Mouse (Mus musculus) intestine, embryonic 14.5 days (tissue): ENCODE data around the gene Relb. TPM values are rescaled to one million over a fixed set of nuclear protein-coding genes. Genes with fewer than 3 reads are reported as not detected.

Experiments
- ATAC-seq: fragments of 200-750 bp; cut with Nextera tagmentation; replicated peaks from 2 replicates; pipeline ENCODE4 v1.8.0; 2017; ENCODE audit warnings: low read depth, moderate number of reproducible peaks, moderate TSS enrichment, moderate library complexity; ENCODE audit not compliant: low FRiP score, low TSS enrichment
- DNase-seq: peaks from one replicate; pipeline ENCODE4 v3.0.0-alpha.2; 2018; ENCODE audit warnings: low spot score
- H3K27ac ChIP-seq: fragments of 300-500 bp; sonication (generic); 2 replicates; pipeline ENCODE4 v1.5.1; 2014; ENCODE audit warnings: low read depth, mild to moderate bottlenecking, control low read depth
- H3K27me3 ChIP-seq: fragments of 300-500 bp; sonication (generic); replicated peaks from 2 replicates; pipeline ENCODE4 v1.6.1; 2014; ENCODE audit warnings: low read length, control low read depth; ENCODE audit not compliant: control insufficient read depth, insufficient read depth
- H3K36me3 ChIP-seq: fragments of 300-500 bp; sonication (generic); 2 replicates; pipeline ENCODE4 v1.6.1; 2014; ENCODE audit warnings: low read length, control low read depth; ENCODE audit not compliant: control insufficient read depth, insufficient read depth
- H3K4me1 ChIP-seq: fragments of 300-500 bp; sonication (generic); replicated peaks from 2 replicates; pipeline ENCODE4 v1.6.1; 2014; ENCODE audit warnings: low read length, control low read depth, mixed read lengths; ENCODE audit not compliant: control insufficient read depth, insufficient read depth
- H3K4me2 ChIP-seq: fragments of 300-500 bp; sonication (generic); 2 replicates; pipeline ENCODE4 v1.6.1; 2014; ENCODE audit warnings: low read length
- H3K4me3 ChIP-seq: fragments of 300-500 bp; sonication (generic); 2 replicates; pipeline ENCODE4 v1.5.1; 2014; ENCODE audit warnings: low read depth, low read length, control low read depth, mixed read lengths
- H3K9ac ChIP-seq: fragments of 300-500 bp; sonication (generic); 2 replicates; pipeline ENCODE4 v1.6.1; 2014; ENCODE audit warnings: mild to moderate bottlenecking, low read length
- H3K9me3 ChIP-seq: fragments of 300-500 bp; sonication (generic); 2 replicates; pipeline ENCODE4 v1.6.1; 2016; ENCODE audit warnings: low read length, control low read depth; ENCODE audit not compliant: control insufficient read depth
- WGBS: fragments of 180-500 bp; shearing (Covaris S2); extraction: QIAGEN DNeasy Blood & Tissue Kit; methylation state at CpG from one replicate; pipeline ENCODE4 v1.1.7; 2014; 5-methylcytosine and 5-hydroxymethylcytosine counted together
- polyA plus RNA-seq: library from polyadenylated mRNA; unstranded; fragments of >200 nt; fragmentation: Nextera tagmentation; extraction: Ambion mirVana; gene quantifications from 2 replicates; pipeline ENCODE4 v1.2.1, GENCODE M21; 2014

The Relb gene
- polyA plus RNA-seq, 1 experiment from 2014 or later = 9.5 TPM

GRCm38 (mm10) chr7:19627721-19628120 is 1.5 kb downstream of the Relb start:
- 56% methylated on average over 3 of the region's 3 CpGs for WGBS
- Histone ChIP-seq H3K9ac (no peak overlapping the region), H3K9me3 (no peaks in the 10 kb centered on the region)

DNA sequence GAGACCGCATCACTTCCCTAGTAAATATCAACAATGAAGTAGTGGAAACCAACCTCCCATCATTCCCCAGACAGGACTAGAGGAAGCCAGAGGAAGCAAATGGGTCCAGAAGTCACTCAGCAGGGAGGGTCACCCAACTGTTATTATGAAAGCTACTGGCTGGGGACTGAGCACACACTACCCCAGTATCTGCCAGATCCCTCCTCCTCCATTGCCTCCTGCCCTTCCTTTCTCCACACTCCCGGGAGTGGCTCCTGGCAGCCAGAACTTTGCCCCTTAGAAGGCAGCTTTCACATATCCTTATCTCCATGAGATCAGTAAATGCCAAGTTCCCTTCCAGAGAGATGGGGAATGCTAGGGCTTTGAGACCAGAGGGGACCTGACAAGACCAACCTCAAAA is 5.8 kb downstream of the Relb start:
- Histone ChIP-seq H3K27me3 (0 out of 2 replicates have a peak, but pooled peaks cover 6% of the 10 kb centered on the region), H3K27ac (no peak overlapping the region), H3K4me2 (no peak overlapping the region), H3K4me3 (no peak overlapping the region), H3K4me1 (no peaks in the 10 kb centered on the region; the same call in 1 of the 2 replicates), H3K9ac (no peak overlapping the region), H3K9me3 (no peaks in the 10 kb centered on the region), H3K36me3 (no peaks in the 10 kb centered on the region)
- DNase-seq (no peak), ATAC-seq (no peak)
- 67% methylated on average over 2 of the region's 2 CpGs for WGBS

More at GRCm38 (mm10) chr7:19627721-19628120, 1.5 kb downstream of the Relb start:
- Histone ChIP-seq H3K4me3 (peak overlapping the region; percentile 65), H3K27ac (peak overlapping the region; percentile 54; the same call in 1 of the 2 replicates), H3K4me2 (peak overlapping the region; percentile 91), H3K36me3 (peaks cover 9% of the 10 kb centered on the region), H3K4me1 (no peaks in the 10 kb centered on the region), H3K27me3 (no peaks in the 10 kb centered on the region)
- DNase-seq (no peak), ATAC-seq (no peak)

DNA sequence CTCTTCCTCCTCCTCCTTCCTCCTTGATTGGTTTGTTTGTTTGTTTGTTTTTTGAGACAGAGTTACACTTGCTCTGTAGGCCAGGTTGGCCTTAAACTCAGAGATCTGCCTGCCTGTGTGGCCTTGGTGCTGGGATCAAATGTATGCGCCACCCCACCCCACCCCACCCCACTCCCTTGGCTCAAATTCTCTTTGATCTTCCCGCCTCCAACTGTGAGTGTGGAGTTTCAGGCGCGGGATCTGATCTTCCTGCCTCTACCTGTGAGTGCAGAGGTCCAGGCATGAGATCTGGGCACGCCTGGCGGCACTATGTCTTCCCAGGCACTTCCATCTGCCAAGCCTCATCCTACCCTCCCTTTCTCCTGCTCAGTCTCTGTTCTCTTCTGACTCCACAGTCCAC is 7.0 kb downstream of the Relb start:
- 0 out of 2 replicates have a peak, but pooled peaks cover 6% of the 10 kb centered on the region for H3K27me3 ChIP-seq
- no peaks in the 10 kb centered on the region for H3K9me3 ChIP-seq
- H3K36me3 ChIP-seq = no peaks in the 10 kb centered on the region
- no peaks in the 10 kb centered on the region; the same call in 1 of the 2 replicates for H3K4me1 ChIP-seq
- no peak for ATAC-seq
- H3K27ac ChIP-seq = no peak overlapping the region
- 29% methylated on average over 6 of the region's 6 CpGs for WGBS
- no peak for DNase-seq
- H3K4me2 ChIP-seq = no peak overlapping the region
- H3K4me3 ChIP-seq = no peak overlapping the region
- H3K9ac ChIP-seq = no peak overlapping the region

- H3K4me1 ChIP-seq = no peaks in the 10 kb centered on the region; the same call in 1 of the 2 replicates
- no peaks in the 10 kb centered on the region for H3K9me3 ChIP-seq
- H3K4me2 ChIP-seq = no peak overlapping the region
- H3K27ac ChIP-seq = no peak overlapping the region
- WGBS = 88% methylated on average over 7 of the region's 7 CpGs
- H3K36me3 ChIP-seq = no peaks in the 10 kb centered on the region
- no peak for ATAC-seq
- no peak for DNase-seq
- no peak overlapping the region for H3K9ac ChIP-seq
- no peak overlapping the region for H3K4me3 ChIP-seq
- H3K27me3 ChIP-seq = 0 out of 2 replicates have a peak, but pooled peaks cover 6% of the 10 kb centered on the region
Measured at GRCm38 (mm10) chr7:19620811-19621210, 8.4 kb downstream of the Relb start.

DNA sequence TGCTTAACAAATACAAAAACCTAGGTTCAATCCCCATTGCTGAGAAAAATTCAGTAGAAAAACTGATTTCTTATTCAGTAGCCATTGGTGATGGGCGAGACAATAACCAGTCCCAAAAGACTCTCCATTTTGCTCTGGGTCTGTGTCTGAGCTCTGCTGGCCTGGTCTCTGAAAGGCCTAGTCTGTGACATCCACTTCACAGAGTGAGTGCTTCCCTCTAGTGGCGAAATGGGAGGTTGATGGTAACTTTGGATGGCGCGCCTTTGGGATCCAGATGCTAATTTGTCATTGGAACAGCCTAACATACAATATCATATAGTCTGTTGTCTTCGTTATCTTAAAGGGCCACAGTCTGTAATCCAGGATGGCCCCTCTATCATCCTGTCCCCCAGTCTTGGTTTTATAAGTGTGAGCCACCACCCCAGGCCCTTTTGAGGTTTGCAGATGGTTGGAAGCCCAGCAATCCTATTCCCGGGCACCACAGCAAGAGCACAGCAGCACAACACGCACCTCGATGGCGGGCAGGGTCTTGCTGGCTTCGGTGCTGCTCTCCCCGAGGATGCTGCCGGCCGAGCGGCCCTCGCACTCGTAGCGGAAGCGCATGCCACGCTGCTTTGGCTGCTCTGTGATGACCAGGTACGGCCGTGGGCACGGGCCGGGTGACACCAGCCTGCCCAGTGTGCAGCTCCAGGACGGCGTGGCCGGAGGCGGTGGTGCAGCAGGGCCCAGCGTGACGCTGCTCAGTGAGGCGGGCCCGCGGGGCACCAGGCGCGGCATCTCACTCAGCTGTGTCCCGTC is 10.0 kb downstream of the Relb start:
- Histone ChIP-seq H3K9me3 (no peaks in the 10 kb centered on the region), H3K36me3 (no peaks in the 10 kb centered on the region), H3K9ac (peak overlapping the region; percentile 34), H3K27me3 (0 out of 2 replicates have a peak, but pooled peaks cover 6% of the 10 kb centered on the region), H3K4me1 (no peaks in the 10 kb centered on the region; the same call in 1 of the 2 replicates), H3K27ac (no peak overlapping the region), H3K4me3 (peak overlapping the region; percentile 29), H3K4me2 (peak overlapping the region; percentile 50)
- DNase-seq (peak; percentile 87), ATAC-seq (peak; percentile 63; the same call in 1 of the 2 replicates)
- 7% methylated on average over 35 of the region's 35 CpGs for WGBS

DNA sequence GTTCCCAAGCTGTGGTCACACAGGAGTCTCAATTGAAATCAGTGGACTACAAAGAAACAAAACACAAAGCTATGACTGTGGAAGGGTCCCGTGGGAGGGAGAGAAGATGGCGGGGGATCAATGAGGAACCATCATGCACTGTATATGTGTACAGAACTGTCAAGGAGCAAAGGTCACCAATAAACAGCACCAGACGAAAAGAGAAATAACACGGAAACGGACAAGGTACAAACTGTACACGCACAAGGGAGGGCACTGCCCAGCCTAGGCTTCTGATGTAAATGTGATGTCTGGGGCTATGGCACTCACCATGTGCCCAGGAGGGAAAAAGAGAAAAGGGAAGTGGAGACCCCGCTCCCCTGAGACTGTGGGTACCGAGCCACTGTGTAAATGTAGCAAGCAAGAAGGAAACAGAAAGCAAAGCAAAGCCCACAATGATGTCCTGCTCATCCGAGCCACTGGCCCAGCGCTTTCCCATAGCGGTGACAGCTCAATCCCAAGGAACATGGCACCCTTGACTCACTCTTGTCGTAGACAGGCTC is 14.1 kb downstream of the Relb start:
- Histone ChIP-seq H3K27ac (no peak overlapping the region), H3K9ac (no peak overlapping the region), H3K9me3 (no peaks in the 10 kb centered on the region), H3K27me3 (0 out of 2 replicates have a peak, but pooled peaks cover 6% of the 10 kb centered on the region), H3K4me3 (no peak overlapping the region), H3K4me1 (no peaks in the 10 kb centered on the region; the same call in 1 of the 2 replicates), H3K36me3 (no peaks in the 10 kb centered on the region), H3K4me2 (no peak overlapping the region)
- WGBS = 89% methylated on average over 12 of the region's 12 CpGs
- no peak for DNase-seq
- ATAC-seq = no peak

- no peak overlapping the region for H3K9ac ChIP-seq
- H3K36me3 ChIP-seq = no peaks in the 10 kb centered on the region
- ATAC-seq (no peak), DNase-seq (no peak)
- H3K27ac ChIP-seq = no peak overlapping the region
- no peaks in the 10 kb centered on the region for H3K4me1 ChIP-seq
- H3K4me2 ChIP-seq = no peak overlapping the region
- H3K4me3 ChIP-seq = no peak overlapping the region
- H3K27me3 ChIP-seq = no peaks in the 10 kb centered on the region
- H3K9me3 ChIP-seq = no peaks in the 10 kb centered on the region
- 75% methylated on average over 5 of the region's 5 CpGs for WGBS
Measured at GRCm38 (mm10) chr7:19610969-19611368, 18.3 kb downstream of the Relb start.

GRCm38 (mm10) chr7:19609641-19610332 is 19.5 kb downstream of the Relb start:
- WGBS = 89% methylated on average over 12 of the region's 12 CpGs
- Histone ChIP-seq H3K27me3 (no peaks in the 10 kb centered on the region), H3K9ac (no peak overlapping the region), H3K4me3 (no peak overlapping the region), H3K4me2 (no peak overlapping the region), H3K9me3 (no peaks in the 10 kb centered on the region), H3K4me1 (no peaks in the 10 kb centered on the region), H3K27ac (no peak overlapping the region), H3K36me3 (no peaks in the 10 kb centered on the region)
- no peak for ATAC-seq
- DNase-seq = no peak
